8 mouse cellular contexts compared by ENCODE assay signal in genomic region chr9:36768156-36769047, GRCm38 (mm10). TPM values are rescaled to one million over a fixed set of nuclear protein-coding genes. Genes with fewer than 3 reads are reported as not detected.
DNase-seq lines count a peak whose midpoint lies in the region; ATAC-seq and TF ChIP-seq lines count a peak whose summit lies in the region.

No protein-coding gene starts in this region.

- peaks cover 4% of the 10 kb centered on the region for H3K36me3 ChIP-seq in embryonic facial prominence, embryonic 13.5 days
- peaks cover 14% of the 10 kb centered on the region for H3K36me3 ChIP-seq in heart, embryonic 15.5 days
- peaks cover 20% of the 10 kb centered on the region for H3K36me3 ChIP-seq in limb, embryonic 10.5 days
- peaks cover 10% of the 10 kb centered on the region; the same call in 1 of the 2 replicates for H3K36me3 ChIP-seq in midbrain, embryonic 15.5 days (replicated peaks)

- H3K4me3 ChIP-seq in gastrocnemius, adult 2 months = peak overlapping the region; percentile 87
- H3K4me3 ChIP-seq in embryonic facial prominence, embryonic 13.5 days = peak overlapping the region; percentile 99
- peak overlapping the region; percentile 75 for H3K4me3 ChIP-seq in heart, embryonic 15.5 days
- H3K4me3 ChIP-seq in limb, embryonic 10.5 days = peak overlapping the region; percentile 93
- peak overlapping the region; percentile 100 for H3K4me3 ChIP-seq in midbrain, embryonic 15.5 days

- peaks cover 18% of the 10 kb centered on the region for H3K4me1 ChIP-seq in embryonic facial prominence, embryonic 13.5 days
- peaks cover 17% of the 10 kb centered on the region for H3K4me1 ChIP-seq in heart, embryonic 15.5 days (replicated peaks)
- H3K4me1 ChIP-seq in limb, embryonic 10.5 days = peaks cover 15% of the 10 kb centered on the region
- H3K4me1 ChIP-seq in midbrain, embryonic 15.5 days = peaks cover 17% of the 10 kb centered on the region

- H3K9me3 ChIP-seq in embryonic facial prominence, embryonic 13.5 days = no peaks in the 10 kb centered on the region
- no peaks in the 10 kb centered on the region for H3K9me3 ChIP-seq in heart, embryonic 15.5 days (replicated peaks)
- no peaks in the 10 kb centered on the region for H3K9me3 ChIP-seq in limb, embryonic 10.5 days (replicated peaks)
- no peaks in the 10 kb centered on the region for H3K9me3 ChIP-seq in midbrain, embryonic 15.5 days

- H3K27me3 ChIP-seq in embryonic facial prominence, embryonic 13.5 days = no peaks in the 10 kb centered on the region
- no peaks in the 10 kb centered on the region for H3K27me3 ChIP-seq in heart, embryonic 15.5 days
- H3K27me3 ChIP-seq in limb, embryonic 10.5 days (ENCODE audit: low read depth, poor library complexity, severe bottlenecking) = no peaks in the 10 kb centered on the region
- H3K27me3 ChIP-seq in midbrain, embryonic 15.5 days (replicated peaks) = no peaks in the 10 kb centered on the region

- 14% methylated on average over 25 of the region's 25 CpGs for WGBS in embryonic facial prominence, embryonic 13.5 days
- 11% methylated on average over 25 of the region's 25 CpGs for WGBS in heart, embryonic 15.5 days
- WGBS in limb, embryonic 10.5 days = 15% methylated on average over 25 of the region's 25 CpGs
- 14% methylated on average over 25 of the region's 25 CpGs for WGBS in midbrain, embryonic 15.5 days

- peak overlapping the region; percentile 97 for H3K27ac ChIP-seq in gastrocnemius, adult 2 months
- H3K27ac ChIP-seq in embryonic facial prominence, embryonic 13.5 days = peak overlapping the region; percentile 95
- peak overlapping the region; percentile 93 for H3K27ac ChIP-seq in heart, embryonic 15.5 days
- H3K27ac ChIP-seq in limb, embryonic 10.5 days = peak overlapping the region; percentile 88
- peak overlapping the region; percentile 84 for H3K27ac ChIP-seq in midbrain, embryonic 15.5 days

- TF ChIP-seq CTCF in gastrocnemius, adult 2 months (IDR thresholded peaks at IDR 0.05) = no peak

- H3K4me2 ChIP-seq in embryonic facial prominence, embryonic 13.5 days = peak overlapping the region; percentile 74
- peak overlapping the region; percentile 77 for H3K4me2 ChIP-seq in heart, embryonic 15.5 days
- peak overlapping the region; percentile 83 for H3K4me2 ChIP-seq in midbrain, embryonic 15.5 days

- ATAC-seq in embryonic facial prominence, embryonic 13.5 days (ENCODE audit: insufficient number of reproducible peaks, insufficient read depth, low FRiP score, low TSS enrichment, low read depth) = no peak
- 0 out of 2 replicates have a peak, but pooled peaks have one; percentile 5 for ATAC-seq in heart, embryonic 15.5 days (replicated peaks; ENCODE audit: insufficient number of reproducible peaks, insufficient read depth, low FRiP score, low read depth)
- peak; percentile 21 for ATAC-seq in midbrain, embryonic 15.5 days (replicated peaks)

- intact Hi-C loops in gastrocnemius, adult 2 months (cut with DNase I) = no loop called here

- DNase-seq in gastrocnemius, adult 2 months = peak; percentile 61
- no peak for DNase-seq in gastrocnemius, adult 18-20 months (ENCODE audit: low spot score)
- peak; percentile 54 to 56 for DNase-seq in adrenal gland, adult 18-20 months (ENCODE audit: low spot score in 2 of 2)
- peak; percentile 64 for DNase-seq in limb, embryonic 10.5 days (ENCODE audit: low spot score)
- peak; percentile 65 for DNase-seq in testis, postnatal 10 days (ENCODE audit: low spot score)

- H3K9ac ChIP-seq in embryonic facial prominence, embryonic 13.5 days = peak overlapping the region; percentile 93
- peak overlapping the region; percentile 84 for H3K9ac ChIP-seq in heart, embryonic 15.5 days
- peak overlapping the region; percentile 73 for H3K9ac ChIP-seq in midbrain, embryonic 15.5 days

RNA-seq across cellular contexts. Expression of gene Stt3a, which starts 0.9 kb away (rescaled TPM):
- 10 to 100 TPM; 34.3 to 46.0 TPM for total RNA-seq in gastrocnemius, adult 2 months (2021)
- 10 to 100 TPM; 31.6 to 40.6 TPM for total RNA-seq in gastrocnemius, adult 18-20 months (2021)
- total RNA-seq in adrenal gland, adult 18-20 months (2021) = 100 to 1,000 TPM; 210 to 266 TPM
- polyA plus RNA-seq in embryonic facial prominence, embryonic 13.5 days (2015; fragmentation: Nextera tagmentation; extraction: Ambion mirVana) = 239 and 241 TPM in 2 replicates
- 129 and 142 TPM in 2 replicates for polyA plus RNA-seq in heart, embryonic 15.5 days (2015; fragmentation: Nextera tagmentation; extraction: Ambion mirVana)
- 169 and 198 TPM in 2 replicates for polyA plus RNA-seq in limb, embryonic 10.5 days (2016; fragmentation: Nextera tagmentation; extraction: Ambion mirVana)
- polyA plus RNA-seq in midbrain, embryonic 15.5 days (2015; fragmentation: Nextera tagmentation; extraction: Ambion mirVana) = 86.6 and 93.4 TPM in 2 replicates

RNA-seq across cellular contexts. Expression of gene Ei24, which starts 28.8 kb away (rescaled TPM):
- total RNA-seq in gastrocnemius, adult 2 months (2021) = 10 to 100 TPM; 78.2 to 79.3 TPM
- 10 to 100 TPM; 69.4 to 70.7 TPM for total RNA-seq in gastrocnemius, adult 18-20 months (2021)
- total RNA-seq in adrenal gland, adult 18-20 months (2021) = 100 to 1,000 TPM; 118 to 130 TPM
- polyA plus RNA-seq in embryonic facial prominence, embryonic 13.5 days (2015; fragmentation: Nextera tagmentation; extraction: Ambion mirVana) = 119 TPM in 2 replicates
- polyA plus RNA-seq in heart, embryonic 15.5 days (2015; fragmentation: Nextera tagmentation; extraction: Ambion mirVana) = 68.3 and 74.7 TPM in 2 replicates
- polyA plus RNA-seq in limb, embryonic 10.5 days (2016; fragmentation: Nextera tagmentation; extraction: Ambion mirVana) = 84.3 and 91.1 TPM in 2 replicates
- 113 and 115 TPM in 2 replicates for polyA plus RNA-seq in midbrain, embryonic 15.5 days (2015; fragmentation: Nextera tagmentation; extraction: Ambion mirVana)

RNA-seq across cellular contexts. Expression of gene Chek1, which starts 41.5 kb away (rescaled TPM):
- under 1 TPM in 1 of 2 experiments, not detected in 1; 0.70 TPM for total RNA-seq in gastrocnemius, adult 2 months (2021)
- total RNA-seq in gastrocnemius, adult 18-20 months (2021) = under 1 TPM; 0.09 to 0.62 TPM
- total RNA-seq in adrenal gland, adult 18-20 months (2021) = 1 to 10 TPM; 1.6 to 2.6 TPM
- 36.4 and 47.9 TPM in 2 replicates for polyA plus RNA-seq in embryonic facial prominence, embryonic 13.5 days (2015; fragmentation: Nextera tagmentation; extraction: Ambion mirVana)
- polyA plus RNA-seq in heart, embryonic 15.5 days (2015; fragmentation: Nextera tagmentation; extraction: Ambion mirVana) = 18.3 and 19.9 TPM in 2 replicates
- 55.4 and 64.2 TPM in 2 replicates for polyA plus RNA-seq in limb, embryonic 10.5 days (2016; fragmentation: Nextera tagmentation; extraction: Ambion mirVana)
- polyA plus RNA-seq in midbrain, embryonic 15.5 days (2015; fragmentation: Nextera tagmentation; extraction: Ambion mirVana) = 8.4 and 9.1 TPM in 2 replicates

RNA-seq across cellular contexts. Expression of gene Fez1, which starts 53.3 kb away (rescaled TPM):
- total RNA-seq in gastrocnemius, adult 2 months (2021) = 1 to 10 TPM; 4.2 to 4.7 TPM
- 1 to 10 TPM; 4.0 to 7.0 TPM for total RNA-seq in gastrocnemius, adult 18-20 months (2021)
- 1 to 10 TPM; 4.0 to 5.9 TPM for total RNA-seq in adrenal gland, adult 18-20 months (2021)
- polyA plus RNA-seq in embryonic facial prominence, embryonic 13.5 days (2015; fragmentation: Nextera tagmentation; extraction: Ambion mirVana) = 80.5 and 80.9 TPM in 2 replicates
- 1.9 and 5.0 TPM in 2 replicates for polyA plus RNA-seq in heart, embryonic 15.5 days (2015; fragmentation: Nextera tagmentation; extraction: Ambion mirVana)
- 10.0 and 10.1 TPM in 2 replicates for polyA plus RNA-seq in limb, embryonic 10.5 days (2016; fragmentation: Nextera tagmentation; extraction: Ambion mirVana)
- polyA plus RNA-seq in midbrain, embryonic 15.5 days (2015; fragmentation: Nextera tagmentation; extraction: Ambion mirVana) = 586 and 588 TPM in 2 replicates
